Mouse (Mus musculus) limb, embryonic 11.5 days (tissue): Measurements from ENCODE around the gene Stk38. TPM values are rescaled to one million over a fixed set of nuclear protein-coding genes. Genes with fewer than 3 reads are reported as not detected.

Source experiments
- ATAC-seq: fragments of 200-750 bp; cut with Nextera tagmentation; 2 replicates; pipeline ENCODE4 v1.8.0; 2017; ENCODE audit warnings: low read depth; ENCODE audit not compliant: insufficient number of reproducible peaks, low FRiP score, low TSS enrichment
- DNase-seq: peaks from one replicate; pipeline ENCODE4 v3.0.0-alpha.2; 2015; ENCODE audit warnings: low spot score
- H3K27ac ChIP-seq: fragments of 300-500 bp; sonication (generic); replicated peaks from 2 replicates; pipeline ENCODE4 v1.5.1; 2014; ENCODE audit warnings: low read depth, mild to moderate bottlenecking, low read length
- H3K27me3 ChIP-seq: fragments of 300-500 bp; sonication (generic); 2 replicates; pipeline ENCODE4 v1.6.1; 2014; ENCODE audit warnings: mild to moderate bottlenecking, low read length, mixed read lengths; ENCODE audit not compliant: control insufficient read depth, insufficient read depth
- H3K36me3 ChIP-seq: fragments of 300-500 bp; sonication (generic); 2 replicates; pipeline ENCODE4 v1.6.1; 2014; ENCODE audit warnings: mild to moderate bottlenecking, low read length, moderate library complexity, mixed read lengths; ENCODE audit not compliant: control insufficient read depth, insufficient read depth
- H3K4me1 ChIP-seq: fragments of 300-500 bp; sonication (generic); 2 replicates; pipeline ENCODE4 v1.6.1; 2014; ENCODE audit warnings: low read length, mixed read lengths; ENCODE audit not compliant: control insufficient read depth, insufficient read depth
- H3K4me2 ChIP-seq: fragments of 300-500 bp; sonication (generic); 2 replicates; pipeline ENCODE4 v1.6.1; 2014; ENCODE audit warnings: low read depth, mild to moderate bottlenecking, moderate library complexity; ENCODE audit not compliant: severe bottlenecking
- H3K4me3 ChIP-seq: fragments of 300-500 bp; sonication (generic); 2 replicates; pipeline ENCODE4 v1.5.1; 2014; ENCODE audit warnings: low read depth, low read length
- H3K9ac ChIP-seq: fragments of 300-500 bp; sonication (generic); 2 replicates; pipeline ENCODE4 v1.6.1; 2014; ENCODE audit warnings: mild to moderate bottlenecking, low read length
- H3K9me3 ChIP-seq: fragments of 300-500 bp; sonication (generic); 2 replicates; pipeline ENCODE4 v1.6.1; 2016; ENCODE audit warnings: low read length; ENCODE audit not compliant: control insufficient read depth
- WGBS: fragments of 180-500 bp; shearing (Covaris S2); extraction: QIAGEN DNeasy Blood & Tissue Kit; methylation state at CpG from one replicate; pipeline ENCODE4 v1.1.7; 2014; 5-methylcytosine and 5-hydroxymethylcytosine counted together
- polyA plus RNA-seq: library from polyadenylated mRNA; unstranded; fragments of >200 nt; fragmentation: Nextera tagmentation; extraction: Ambion mirVana; gene quantifications from 2 replicates; pipeline ENCODE4 v1.2.1, GENCODE M21; 2014

Stk38 gene
- polyA plus RNA-seq, 1 experiment from 2014 or later = 125 TPM

- Histone ChIP-seq H3K4me3 (no peak overlapping the region), H3K4me2 (no peak overlapping the region), H3K9ac (no peak overlapping the region), H3K27ac (no peak overlapping the region), H3K9me3 (no peaks in the 10 kb centered on the region), H3K4me1 (peaks cover 6% of the 10 kb centered on the region), H3K36me3 (no peaks in the 10 kb centered on the region), H3K27me3 (no peaks in the 10 kb centered on the region)
- WGBS = 94% methylated on average over 4 of the region's 4 CpGs
- no peak for DNase-seq
- ATAC-seq = no peak
Measured at GRCm38 (mm10) chr17:28929369-28929768, 78.4 kb downstream of the Stk38 start.

- H3K4me3 ChIP-seq = no peak overlapping the region
- H3K4me1 ChIP-seq = peaks cover 6% of the 10 kb centered on the region
- H3K9me3 ChIP-seq = no peaks in the 10 kb centered on the region
- no peaks in the 10 kb centered on the region for H3K36me3 ChIP-seq
- no peak overlapping the region for H3K27ac ChIP-seq
- no peak overlapping the region for H3K4me2 ChIP-seq
- no peak overlapping the region for H3K9ac ChIP-seq
- H3K27me3 ChIP-seq = no peaks in the 10 kb centered on the region
- 86% methylated on average over 9 of the region's 9 CpGs for WGBS
- ATAC-seq (no peak), DNase-seq (no peak)
Measured at GRCm38 (mm10) chr17:28928004-28928403, 79.8 kb downstream of the Stk38 start.

- Histone ChIP-seq H3K27ac (no peak overlapping the region), H3K9me3 (no peaks in the 10 kb centered on the region), H3K9ac (no peak overlapping the region), H3K4me3 (no peak overlapping the region), H3K27me3 (no peaks in the 10 kb centered on the region), H3K4me2 (no peak overlapping the region), H3K4me1 (peaks cover 6% of the 10 kb centered on the region), H3K36me3 (no peaks in the 10 kb centered on the region)
- ATAC-seq (peak; percentile 17; the same call in 1 of the 2 replicates), DNase-seq (peak; percentile 62)
- WGBS = 50% methylated on average over 15 of the region's 15 CpGs
Measured at GRCm38 (mm10) chr17:28926866-28927635, 80.7 kb downstream of the Stk38 start.

- Histone ChIP-seq H3K4me3 (no peak overlapping the region), H3K27me3 (no peaks in the 10 kb centered on the region), H3K4me2 (no peak overlapping the region), H3K9ac (no peak overlapping the region), H3K4me1 (peaks cover 6% of the 10 kb centered on the region), H3K36me3 (no peaks in the 10 kb centered on the region), H3K9me3 (no peaks in the 10 kb centered on the region), H3K27ac (no peak overlapping the region)
- peak; percentile 91 for DNase-seq
- WGBS = 21% methylated on average over 13 of the region's 13 CpGs
- no peak for ATAC-seq
Measured at GRCm38 (mm10) chr17:28926380-28926779, 81.4 kb downstream of the Stk38 start.

DNA sequence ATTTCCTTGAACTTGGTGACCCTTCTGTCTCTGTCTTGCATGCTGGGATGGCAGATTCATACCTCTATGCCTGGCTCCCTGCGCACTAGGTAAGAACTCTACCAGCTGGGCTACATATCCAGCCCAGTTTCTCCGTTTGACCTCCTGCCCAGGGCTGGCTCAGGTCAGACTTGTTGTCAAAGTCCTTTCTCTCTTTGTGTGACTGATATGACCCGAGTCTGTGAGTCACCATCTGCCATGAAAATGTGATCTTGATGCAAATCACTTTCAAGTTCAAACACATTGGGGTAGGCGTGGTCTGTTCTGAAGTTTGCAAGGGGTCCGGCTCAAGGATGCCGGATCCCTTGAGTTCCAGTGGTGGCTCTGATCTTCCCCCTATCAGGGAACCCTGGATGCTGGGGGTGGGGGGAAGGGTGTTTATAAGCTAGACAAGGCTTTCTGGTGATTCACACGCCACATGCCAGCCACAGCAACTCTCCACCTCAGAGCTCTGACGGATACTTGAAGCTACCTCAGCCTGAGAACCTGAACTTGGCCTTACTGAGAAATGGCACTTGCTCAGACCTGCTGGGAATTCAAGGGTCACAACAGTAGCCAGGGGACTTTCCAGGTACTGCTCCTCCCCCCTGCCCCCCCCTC, 82.7 kb downstream of the Stk38 start:
- WGBS = 85% methylated on average over 8 of the region's 8 CpGs
- H3K36me3 ChIP-seq = no peaks in the 10 kb centered on the region
- no peaks in the 10 kb centered on the region for H3K9me3 ChIP-seq
- no peak overlapping the region for H3K4me2 ChIP-seq
- H3K4me3 ChIP-seq = no peak overlapping the region
- H3K4me1 ChIP-seq = 0 out of 2 replicates have a peak, but pooled peaks cover under 1% of the 10 kb centered on the region
- DNase-seq (no peak), ATAC-seq (no peak)
- no peak overlapping the region for H3K27ac ChIP-seq
- no peaks in the 10 kb centered on the region for H3K27me3 ChIP-seq
- H3K9ac ChIP-seq = no peak overlapping the region

- ATAC-seq (no peak), DNase-seq (no peak)
- Histone ChIP-seq H3K27me3 (no peaks in the 10 kb centered on the region), H3K4me2 (no peak overlapping the region), H3K4me1 (no peaks in the 10 kb centered on the region), H3K9ac (no peak overlapping the region), H3K9me3 (no peaks in the 10 kb centered on the region), H3K36me3 (no peaks in the 10 kb centered on the region), H3K4me3 (no peak overlapping the region), H3K27ac (no peak overlapping the region)
- 68% methylated on average over 6 of the region's 6 CpGs for WGBS
Measured at GRCm38 (mm10) chr17:28922096-28922495, 85.7 kb downstream of the Stk38 start.

- Histone ChIP-seq H3K27ac (no peak overlapping the region), H3K4me2 (no peak overlapping the region), H3K9ac (no peak overlapping the region), H3K4me1 (no peaks in the 10 kb centered on the region), H3K9me3 (no peaks in the 10 kb centered on the region), H3K27me3 (no peaks in the 10 kb centered on the region), H3K4me3 (no peak overlapping the region), H3K36me3 (no peaks in the 10 kb centered on the region)
- ATAC-seq (no peak), DNase-seq (no peak)
- whole genome bisulfite sequencing = 79% methylated on average over 8 of the region's 8 CpGs
Measured at GRCm38 (mm10) chr17:28921086-28921485, 86.7 kb downstream of the Stk38 start.
